Mouse (Mus musculus) layer of hippocampus, adult 2 months (tissue): Measurements from ENCODE around the gene Gm5148. TPM values are rescaled to one million over a fixed set of nuclear protein-coding genes. Genes with fewer than 3 reads are reported as not detected.
A peak's percentile ranks its signal among the peaks of the same experiment; 100 is the strongest.

ENCODE experiments used
- DNase-seq, 2 experiments: peaks; one replicate each; pipeline ENCODE4 v3.0.0; 2022; ENCODE audit warnings: low spot score in 2 of 2
- H3K27ac ChIP-seq: fragments of 200-600 bp; 2 replicates; pipeline ENCODE4 v1.8.1; 2022
- H3K4me3 ChIP-seq: fragments of 200-600 bp; 2 replicates; pipeline ENCODE4 v1.8.1; 2022; ENCODE audit warnings: mild to moderate bottlenecking
- CTCF ChIP-seq: fragments of 200-600 bp; conservative IDR thresholded peaks from 2 replicates; pipeline ENCODE4 v1.8.1; 2022; ENCODE audit warnings: antibody characterized with exemption, mild to moderate bottlenecking, moderate library complexity
- long read RNA-seq, 2 experiments: library from polyadenylated mRNA; stranded (forward); transcript quantifications; one replicate each; pipeline ENCODE4 v2.0.0; 2021; ENCODE audit warnings: borderline mapping rate in 2 of 2
- total RNA-seq, 2 experiments: library from RNA; stranded (reverse); gene quantifications; 2 replicates each; pipeline ENCODE4 v1.2.3; 2021

The Gm5148 gene
- total RNA-seq, result 1 to 10 TPM; 5.1 to 5.9 TPM
- long read RNA-seq, experiment 1, result 0 reads
- long read RNA-seq, experiment 2, partial matches to known transcripts, result 0 of 3 reads
- long read RNA-seq, experiment 2, other reads (novel, unspliced or antisense), result 0 of 3 reads

GRCm38 (mm10) chr3:37724171-37724804 is at the start of gene Gm5148:
Gene Gm5148, minus strand, starts transcription at chr3:37724490.
- TF ChIP-seq CTCF, result no peak
- Histone ChIP-seq H3K4me3 (peak within 1 kb of the TSS; percentile 63), H3K27ac (peak within 1 kb of the TSS; percentile 90)
- peak; percentile 39 to 44 for DNase-seq

GRCm38 (mm10) chr3:37770951-37771350 is 46.7 kb upstream of the Gm5148 start:
- TF ChIP-seq CTCF, result no peak
- no peak for DNase-seq
- Histone ChIP-seq H3K4me3 (no peak overlapping the region), H3K27ac (no peak overlapping the region)

GRCm38 (mm10) chr3:37769268-37769756 is 45.0 kb upstream of the Gm5148 start:
- DNase-seq, result peak; percentile 60 to 62
- peak overlapping the region; percentile 34 for H3K4me3 ChIP-seq
- 0 out of 2 replicates have a peak, but pooled peaks have one; percentile 2 for TF ChIP-seq CTCF
- H3K27ac ChIP-seq, result peak overlapping the region; percentile 85

- Histone ChIP-seq H3K27ac (peak overlapping the region; percentile 85; the same call in 1 of the 2 replicates), H3K4me3 (no peak overlapping the region)
- no peak for DNase-seq
- TF ChIP-seq CTCF, result no peak
These were observed 43.1 kb upstream of the Gm5148 start for GRCm38 (mm10) chr3:37767147-37768015.

- DNase-seq, result no peak
- Histone ChIP-seq H3K4me3 (no peak overlapping the region), H3K27ac (no peak overlapping the region)
- TF ChIP-seq CTCF, result no peak
These were observed 42.3 kb upstream of the Gm5148 start for GRCm38 (mm10) chr3:37766628-37767027.

GRCm38 (mm10) chr3:37765971-37766370 is 41.7 kb upstream of the Gm5148 start:
- no peak for DNase-seq
- Histone ChIP-seq H3K4me3 (no peak overlapping the region), H3K27ac (no peak overlapping the region)
- no peak for TF ChIP-seq CTCF

- H3K27ac ChIP-seq, result no peak overlapping the region
- no peak overlapping the region for H3K4me3 ChIP-seq
- TF ChIP-seq CTCF, result no peak
- no peak for DNase-seq
These were observed 41.0 kb upstream of the Gm5148 start for GRCm38 (mm10) chr3:37765275-37765674.

GRCm38 (mm10) chr3:37762303-37762702 is 38.0 kb upstream of the Gm5148 start:
- no peak overlapping the region for H3K4me3 ChIP-seq
- TF ChIP-seq CTCF, result no peak
- DNase-seq, result no peak
- no peak overlapping the region for H3K27ac ChIP-seq

GRCm38 (mm10) chr3:37761741-37762140 is 37.5 kb upstream of the Gm5148 start:
- no peak for TF ChIP-seq CTCF
- no peak for DNase-seq
- no peak overlapping the region for H3K4me3 ChIP-seq
- H3K27ac ChIP-seq, result no peak overlapping the region

- no peak overlapping the region for H3K27ac ChIP-seq
- no peak for TF ChIP-seq CTCF
These were observed 36.6 kb upstream of the Gm5148 start for GRCm38 (mm10) chr3:37760866-37761265.

GRCm38 (mm10) chr3:37758611-37759322 is 34.5 kb upstream of the Gm5148 start:
- no peak for DNase-seq
- no peak overlapping the region for H3K4me3 ChIP-seq
- peak overlapping the region; percentile 59 for H3K27ac ChIP-seq
- no peak for TF ChIP-seq CTCF

More at GRCm38 (mm10) chr3:37760866-37761265, 36.6 kb upstream of the Gm5148 start:
- H3K4me3 ChIP-seq, result no peak overlapping the region
- DNase-seq, result no peak

- Histone ChIP-seq H3K4me3 (no peak overlapping the region), H3K27ac (peak overlapping the region; percentile 59)
- no peak for DNase-seq
- TF ChIP-seq CTCF, result 0 out of 2 replicates have a peak, but pooled peaks have one; percentile 3
These were observed 33.8 kb upstream of the Gm5148 start for GRCm38 (mm10) chr3:37758124-37758523.
